Mouse (Mus musculus): Measurements from ENCODE around the gene Lrrc74b. TPM values are rescaled to one million over a fixed set of nuclear protein-coding genes. Genes with fewer than 3 reads are reported as not detected.
"Not testable (repeated sequence)": the region's sequence is repeated elsewhere in the genome, so short reads cannot be mapped to it uniquely, and the experiment has no call there.

The Lrrc74b gene
- polyA plus RNA-seq, 1 experiment = 0.31 TPM

GRCm38 (mm10) chr16:17559396-17560027 lies 1.5 kb downstream of the Lrrc74b start:
- no peak overlapping the region for H3K27ac ChIP-seq (ENCODE audit: control insufficient read depth, insufficient read depth, low read depth, low read length)
- TF ChIP-seq CTCF (IDR thresholded peaks at IDR 0.05; ENCODE audit: control insufficient read depth, insufficient read depth, insufficient replicate concordance, low read depth, low read length) (no peak), POLR2A (IDR thresholded peaks at IDR 0.05; ENCODE audit: control insufficient read depth, low read depth, low read length) (no peak)
- H3K36me3 ChIP-seq (ENCODE audit: control insufficient read depth, insufficient read depth, low read length) = no peaks in the 10 kb centered on the region
- H3K27me3 ChIP-seq (ENCODE audit: control insufficient read depth, insufficient read depth, low read length) = no peaks in the 10 kb centered on the region
- peaks cover 20% of the 10 kb centered on the region for H3K4me1 ChIP-seq (ENCODE audit: control insufficient read depth, insufficient read depth, low read length)
- no peak overlapping the region for H3K4me3 ChIP-seq (ENCODE audit: control insufficient read depth, low read depth, low read length)

DNA sequence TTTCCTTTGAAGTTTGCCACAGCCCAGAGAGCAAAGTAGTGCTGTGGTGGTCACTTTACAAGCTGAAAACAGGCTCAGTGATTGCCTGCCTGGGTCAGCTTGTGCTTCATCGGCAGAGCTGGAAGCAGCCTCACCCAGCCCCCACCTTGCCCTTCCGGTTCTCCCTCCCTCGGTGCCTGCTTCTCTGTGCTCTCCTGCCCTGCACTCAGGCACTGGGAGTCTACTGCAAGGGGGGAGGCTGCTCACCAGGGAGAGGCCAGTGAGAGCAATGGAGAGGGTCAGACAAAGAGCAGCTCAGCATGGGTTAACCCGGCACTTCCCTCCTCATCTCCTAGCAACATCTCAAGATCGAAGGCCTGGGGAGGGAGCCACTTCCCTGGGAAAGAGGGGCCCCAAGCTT lies 2.2 kb downstream of the Lrrc74b start:
- no peaks in the 10 kb centered on the region for H3K36me3 ChIP-seq (ENCODE audit: control insufficient read depth, insufficient read depth, low read length)
- H3K27ac ChIP-seq (ENCODE audit: control insufficient read depth, insufficient read depth, low read depth, low read length) = no peak overlapping the region
- TF ChIP-seq CTCF (IDR thresholded peaks at IDR 0.05; ENCODE audit: control insufficient read depth, insufficient read depth, insufficient replicate concordance, low read depth, low read length) (no peak), POLR2A (IDR thresholded peaks at IDR 0.05; ENCODE audit: control insufficient read depth, low read depth, low read length) (no peak)
- H3K4me1 ChIP-seq (ENCODE audit: control insufficient read depth, insufficient read depth, low read length) = peaks cover 27% of the 10 kb centered on the region
- H3K27me3 ChIP-seq (ENCODE audit: control insufficient read depth, insufficient read depth, low read length) = no peaks in the 10 kb centered on the region
- no peak overlapping the region for H3K4me3 ChIP-seq (ENCODE audit: control insufficient read depth, low read depth, low read length)

- Histone ChIP-seq H3K36me3 (ENCODE audit: control insufficient read depth, insufficient read depth, low read length) (no peaks in the 10 kb centered on the region), H3K27ac (ENCODE audit: control insufficient read depth, insufficient read depth, low read depth, low read length) (no peak overlapping the region), H3K4me3 (ENCODE audit: control insufficient read depth, low read depth, low read length) (peak overlapping the region; percentile 44; the same call in 1 of the 2 replicates), H3K27me3 (ENCODE audit: control insufficient read depth, insufficient read depth, low read length) (no peaks in the 10 kb centered on the region), H3K4me1 (ENCODE audit: control insufficient read depth, insufficient read depth, low read length) (peaks cover 29% of the 10 kb centered on the region)
- TF ChIP-seq CTCF (IDR thresholded peaks at IDR 0.05; ENCODE audit: control insufficient read depth, insufficient read depth, insufficient replicate concordance, low read depth, low read length) (peak; percentile 98), POLR2A (IDR thresholded peaks at IDR 0.05; ENCODE audit: control insufficient read depth, low read depth, low read length) (no peak)
Observed at GRCm38 (mm10) chr16:17557947-17558480, 3.0 kb downstream of the Lrrc74b start.

DNA sequence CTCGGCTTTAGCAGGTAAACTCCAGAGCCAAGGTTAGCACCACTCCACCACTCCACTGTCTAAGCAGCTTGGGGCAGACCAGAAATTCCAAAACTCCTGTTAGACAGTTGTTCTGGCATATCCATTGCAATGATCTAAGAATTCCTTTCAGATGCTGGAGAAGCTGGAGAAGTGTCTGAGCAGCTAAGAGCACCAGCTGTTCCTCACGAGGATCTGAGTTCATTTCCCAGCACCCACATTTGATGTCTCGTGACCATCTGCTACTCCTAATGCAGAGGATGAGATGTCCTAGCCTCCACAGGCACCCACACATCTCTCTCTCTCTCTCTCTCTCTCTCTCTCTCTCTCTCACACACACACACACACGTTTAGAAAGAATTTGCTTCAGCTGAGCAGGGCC lies 4.1 kb downstream of the Lrrc74b start:
- Histone ChIP-seq H3K4me3 (ENCODE audit: control insufficient read depth, low read depth, low read length) (no peak overlapping the region), H3K36me3 (ENCODE audit: control insufficient read depth, insufficient read depth, low read length) (no peaks in the 10 kb centered on the region), H3K27ac (ENCODE audit: control insufficient read depth, insufficient read depth, low read depth, low read length) (no peak overlapping the region), H3K27me3 (ENCODE audit: control insufficient read depth, insufficient read depth, low read length) (no peaks in the 10 kb centered on the region), H3K4me1 (ENCODE audit: control insufficient read depth, insufficient read depth, low read length) (peaks cover 25% of the 10 kb centered on the region)
- no peak for TF ChIP-seq POLR2A (IDR thresholded peaks at IDR 0.05; ENCODE audit: control insufficient read depth, low read depth, low read length)
- no peak for TF ChIP-seq CTCF (IDR thresholded peaks at IDR 0.05; ENCODE audit: control insufficient read depth, insufficient read depth, insufficient replicate concordance, low read depth, low read length)

DNA sequence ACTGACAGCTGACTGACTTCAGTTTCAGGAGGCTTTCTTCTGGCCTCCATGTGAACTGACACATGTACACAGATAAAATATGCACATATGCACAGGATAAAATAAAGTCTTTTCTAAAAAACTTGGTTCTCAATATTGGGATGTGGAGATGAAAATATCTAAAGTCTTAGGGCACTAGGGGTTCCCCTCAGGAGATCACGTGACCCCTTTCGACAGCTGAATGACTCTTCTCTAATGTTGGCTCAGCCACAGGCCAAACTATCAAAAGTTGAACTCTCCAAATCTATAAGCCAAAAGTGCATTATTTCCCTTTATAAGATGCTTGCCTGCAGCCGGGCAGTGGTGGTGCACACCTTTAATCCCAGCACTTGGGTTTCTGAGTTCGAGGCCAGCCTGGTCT lies 4.9 kb downstream of the Lrrc74b start:
- H3K27me3 ChIP-seq (ENCODE audit: control insufficient read depth, insufficient read depth, low read length) = no peaks in the 10 kb centered on the region
- no peaks in the 10 kb centered on the region for H3K36me3 ChIP-seq (ENCODE audit: control insufficient read depth, insufficient read depth, low read length)
- H3K27ac ChIP-seq (ENCODE audit: control insufficient read depth, insufficient read depth, low read depth, low read length) = no peak overlapping the region
- H3K4me3 ChIP-seq (ENCODE audit: control insufficient read depth, low read depth, low read length) = no peak overlapping the region
- no peak for TF ChIP-seq POLR2A (IDR thresholded peaks at IDR 0.05; ENCODE audit: control insufficient read depth, low read depth, low read length)
- H3K4me1 ChIP-seq (ENCODE audit: control insufficient read depth, insufficient read depth, low read length) = peaks cover 18% of the 10 kb centered on the region

GRCm38 (mm10) chr16:17554702-17555101 lies 6.3 kb downstream of the Lrrc74b start:
- H3K27me3 ChIP-seq (ENCODE audit: control insufficient read depth, insufficient read depth, low read length); H3K36me3 ChIP-seq (ENCODE audit: control insufficient read depth, insufficient read depth, low read length); H3K27ac ChIP-seq (ENCODE audit: control insufficient read depth, insufficient read depth, low read depth, low read length): not testable (repeated sequence)
- peaks cover 13% of the 10 kb centered on the region for H3K4me1 ChIP-seq (ENCODE audit: control insufficient read depth, insufficient read depth, low read length)
- peak; percentile 26; the same call in 1 of the 2 replicates for TF ChIP-seq POLR2A (IDR thresholded peaks at IDR 0.05; ENCODE audit: control insufficient read depth, low read depth, low read length)
- peak overlapping the region; percentile 75 for H3K4me3 ChIP-seq (ENCODE audit: control insufficient read depth, low read depth, low read length)

GRCm38 (mm10) chr16:17553910-17554685 lies 6.9 kb downstream of the Lrrc74b start:
- H3K27ac ChIP-seq (ENCODE audit: control insufficient read depth, insufficient read depth, low read depth, low read length) = no peak overlapping the region; the same call in 1 of the 2 replicates
- H3K36me3 ChIP-seq (ENCODE audit: control insufficient read depth, insufficient read depth, low read length) = no peaks in the 10 kb centered on the region
- no peaks in the 10 kb centered on the region for H3K27me3 ChIP-seq (ENCODE audit: control insufficient read depth, insufficient read depth, low read length)
- peak overlapping the region; percentile 75 for H3K4me3 ChIP-seq (ENCODE audit: control insufficient read depth, low read depth, low read length)
- TF ChIP-seq POLR2A (IDR thresholded peaks at IDR 0.05; ENCODE audit: control insufficient read depth, low read depth, low read length) (no peak), CTCF (IDR thresholded peaks at IDR 0.05; ENCODE audit: control insufficient read depth, insufficient read depth, insufficient replicate concordance, low read depth, low read length) (no peak)
- peaks cover 13% of the 10 kb centered on the region for H3K4me1 ChIP-seq (ENCODE audit: control insufficient read depth, insufficient read depth, low read length)
